Mouse (Mus musculus) lung, postnatal 36 days (tissue): Measurements from ENCODE around the gene Tff1.

Experiments
- DNase-seq: peaks from one replicate; pipeline ENCODE4 v3.0.0; 2022; ENCODE audit warnings: mixed read lengths

The Tff1 gene

GRCm38 (mm10) chr17:31152966-31153499 is 12.0 kb downstream of the Tff1 start:
- no peak for DNase-seq

- DNase-seq, result no peak
These were observed 12.6 kb downstream of the Tff1 start for GRCm38 (mm10) chr17:31152512-31152911.

- DNase-seq, result no peak
These were observed 19.1 kb downstream of the Tff1 start for GRCm38 (mm10) chr17:31145998-31146397.

GRCm38 (mm10) chr17:31144040-31145037 is 20.7 kb downstream of the Tff1 start, which contains the start of gene Tff2:
Gene Tff2 (minus strand): TSS chr17:31144282.
- peak; percentile 12 for DNase-seq

GRCm38 (mm10) chr17:31142116-31142515 is 23.0 kb downstream of the Tff1 start:
- DNase-seq, result no peak

GRCm38 (mm10) chr17:31138398-31138797 is 26.7 kb downstream of the Tff1 start:
- peak; percentile 70 for DNase-seq

GRCm38 (mm10) chr17:31136821-31137220 is 28.3 kb downstream of the Tff1 start:
- DNase-seq, result no peak

GRCm38 (mm10) chr17:31136291-31136690 is 28.8 kb downstream of the Tff1 start:
- no peak for DNase-seq

- DNase-seq, result no peak
These were observed 30.2 kb downstream of the Tff1 start for GRCm38 (mm10) chr17:31134913-31135312.

GRCm38 (mm10) chr17:31133776-31134175 is 31.3 kb downstream of the Tff1 start:
- no peak for DNase-seq

- no peak for DNase-seq
These were observed 33.7 kb downstream of the Tff1 start for GRCm38 (mm10) chr17:31131269-31131821.

GRCm38 (mm10) chr17:31129452-31129851 is 35.6 kb downstream of the Tff1 start, which contains the start of gene Tff3:
Gene Tff3 (minus strand): TSS chr17:31129646.
- no peak for DNase-seq

GRCm38 (mm10) chr17:31128708-31129318 is 36.3 kb downstream of the Tff1 start:
- no peak for DNase-seq

GRCm38 (mm10) chr17:31125548-31126266 is 39.4 kb downstream of the Tff1 start:
- DNase-seq, result no peak

- DNase-seq, result peak; percentile 43
These were observed 43.1 kb downstream of the Tff1 start for GRCm38 (mm10) chr17:31121975-31122374.

GRCm38 (mm10) chr17:31119429-31119828 is 45.6 kb downstream of the Tff1 start:
- DNase-seq, result peak; percentile 90

GRCm38 (mm10) chr17:31117946-31118345 is 47.1 kb downstream of the Tff1 start:
- DNase-seq, result no peak

- DNase-seq, result no peak
These were observed 49.0 kb downstream of the Tff1 start for GRCm38 (mm10) chr17:31116063-31116462.

GRCm38 (mm10) chr17:31113191-31113856 is 51.8 kb downstream of the Tff1 start:
- DNase-seq, result no peak
